Mouse (Mus musculus) thymus, adult 2 months (tissue): ENCODE results near the gene Golph3.

Source experiments
- CTCF ChIP-seq: fragments of 200-500 bp; IDR thresholded peaks from 2 replicates; pipeline ENCODE4 v1.5.1; 2012; ENCODE audit warnings: mild to moderate bottlenecking, control low read depth, low read length, moderate library complexity, borderline replicate concordance; ENCODE audit not compliant: control insufficient read depth, poor library complexity, insufficient read depth; ENCODE audit errors: extremely low read depth
- POLR2A ChIP-seq: fragments of 200-500 bp; IDR thresholded peaks from 2 replicates; pipeline ENCODE4 v1.6.1; 2012; ENCODE audit warnings: mild to moderate bottlenecking, low read length, control low read depth, moderate library complexity; ENCODE audit not compliant: control insufficient read depth, poor library complexity, insufficient read depth; ENCODE audit errors: extremely low read depth

DNA sequence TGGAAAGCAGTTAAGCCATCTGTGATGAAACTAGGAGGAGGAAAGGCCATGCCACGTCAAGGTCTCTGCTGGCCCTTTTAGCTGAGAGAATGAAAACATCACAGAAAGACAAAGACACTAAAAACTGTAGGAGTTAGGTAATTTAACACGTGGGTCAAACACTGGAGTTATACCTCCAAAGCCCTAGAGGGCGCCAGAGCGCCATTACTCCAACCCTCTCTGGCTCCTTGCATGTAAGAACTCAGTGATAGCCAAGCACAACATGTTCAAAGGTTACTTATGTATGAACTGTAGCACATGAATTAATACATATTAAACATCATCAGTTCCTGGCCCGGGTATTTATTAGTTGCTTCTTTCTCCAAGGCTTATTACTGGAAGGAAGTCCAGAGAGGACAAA is 59.3 kb downstream of the Golph3 start:
- TF ChIP-seq CTCF (no peak), POLR2A (no peak)
